7 mouse cellular contexts compared by ENCODE assay signal in genomic region chr6:124829799-124830700, GRCm38 (mm10). TPM values are rescaled to one million over a fixed set of nuclear protein-coding genes. Genes with fewer than 3 reads are reported as not detected.
A peak's percentile ranks its signal among the peaks of the same experiment; 100 is the strongest.
DNase-seq lines count a peak whose midpoint lies in the region; ATAC-seq and TF ChIP-seq lines count a peak whose summit lies in the region.

No protein-coding gene starts in this region.

- ATAC-seq in intestine, postnatal 0 days: peak; percentile 81
- peak; percentile 86 for ATAC-seq in midbrain, embryonic 12.5 days (ENCODE audit: low FRiP score, low read depth)

- under 1% methylated on average over 38 of the region's 38 CpGs for WGBS in intestine, postnatal 0 days
- under 1% methylated on average over 38 of the region's 38 CpGs for WGBS in midbrain, embryonic 12.5 days
- under 1% methylated on average over 38 of the region's 38 CpGs for WGBS in small intestine, adult 2 months

- H3K4me3 ChIP-seq in intestine, postnatal 0 days (ENCODE audit: low read depth, low read length): peak overlapping the region; percentile 68
- peak overlapping the region; percentile 66 for H3K4me3 ChIP-seq in midbrain, embryonic 12.5 days
- peak overlapping the region; percentile 71 for H3K4me3 ChIP-seq in small intestine, adult 2 months (ENCODE audit: low read depth, low read length)

- DNase-seq in adrenal gland, adult 8-10 months: peak; percentile 93
- peak; percentile 90 for DNase-seq in embryo, embryonic 9.5 days (ENCODE audit: extremely low spot score)
- DNase-seq in gastrocnemius, postnatal 4 days (ENCODE audit: low spot score in 2 of 2): peak; percentile 70 to 90
- peak; percentile 93 for DNase-seq in left cerebral cortex, postnatal 4 days

- peak overlapping the region; percentile 83 for H3K4me2 ChIP-seq in intestine, postnatal 0 days (replicated peaks; ENCODE audit: low read depth)
- peak overlapping the region; percentile 80 for H3K4me2 ChIP-seq in midbrain, embryonic 12.5 days (replicated peaks)

- peak overlapping the region; percentile 54 for H3K9ac ChIP-seq in intestine, postnatal 0 days (ENCODE audit: low read depth, low read length)
- H3K9ac ChIP-seq in midbrain, embryonic 12.5 days (replicated peaks): peak overlapping the region; percentile 70

- peak; percentile 15; the same call in 1 of the 2 replicates for TF ChIP-seq POLR2A in small intestine, adult 2 months (IDR thresholded peaks at IDR 0.05; ENCODE audit: low read depth, low read length)

- peaks cover 5% of the 10 kb centered on the region; the same call in 1 of the 2 replicates for H3K4me1 ChIP-seq in intestine, postnatal 0 days (replicated peaks; ENCODE audit: control insufficient read depth, insufficient read depth, low read length)
- H3K4me1 ChIP-seq in midbrain, embryonic 12.5 days: peaks cover 35% of the 10 kb centered on the region
- peaks cover 9% of the 10 kb centered on the region for H3K4me1 ChIP-seq in small intestine, adult 2 months (ENCODE audit: control insufficient read depth, insufficient read depth, insufficient read length, low read length)

- H3K9me3 ChIP-seq in intestine, postnatal 0 days (ENCODE audit: control insufficient read depth): no peaks in the 10 kb centered on the region
- no peaks in the 10 kb centered on the region for H3K9me3 ChIP-seq in midbrain, embryonic 12.5 days

- H3K36me3 ChIP-seq in intestine, postnatal 0 days (ENCODE audit: control insufficient read depth, insufficient read depth): peaks cover 42% of the 10 kb centered on the region
- peaks cover 50% of the 10 kb centered on the region for H3K36me3 ChIP-seq in midbrain, embryonic 12.5 days
- H3K36me3 ChIP-seq in small intestine, adult 2 months (ENCODE audit: control insufficient read depth, insufficient read depth, low read length): peaks cover 9% of the 10 kb centered on the region

- peak overlapping the region; percentile 73 for H3K27ac ChIP-seq in intestine, postnatal 0 days (ENCODE audit: low read depth, low read length)
- peak overlapping the region; percentile 89 for H3K27ac ChIP-seq in midbrain, embryonic 12.5 days (replicated peaks)
- H3K27ac ChIP-seq in small intestine, adult 2 months (ENCODE audit: insufficient read depth, low read depth, low read length): peak overlapping the region; percentile 89

- TF ChIP-seq CTCF in intestine, postnatal 0 days (IDR thresholded peaks at IDR 0.05; ENCODE audit: low read depth): peak; percentile 19; the same call in 1 of the 2 replicates
- 0 out of 2 replicates have a peak, but pooled peaks have one; percentile 17 for TF ChIP-seq CTCF in small intestine, adult 2 months (IDR thresholded peaks at IDR 0.05; ENCODE audit: extremely low read depth, insufficient read length, insufficient replicate concordance, low read depth, low read length)

- intact Hi-C loops in left cerebral cortex, postnatal 4 days (cut with DNase I): no loop called here

- H3K27me3 ChIP-seq in intestine, postnatal 0 days (replicated peaks; ENCODE audit: control insufficient read depth, insufficient read depth, low read length): no peaks in the 10 kb centered on the region
- no peaks in the 10 kb centered on the region for H3K27me3 ChIP-seq in midbrain, embryonic 12.5 days
- H3K27me3 ChIP-seq in small intestine, adult 2 months (ENCODE audit: control insufficient read depth, insufficient read depth, low read length): no peaks in the 10 kb centered on the region

RNA-seq across cellular contexts. Expression of gene Cdca3, which starts 0.7 kb away (rescaled TPM):
- total RNA-seq in adrenal gland, adult 8-10 months (2022): 1 to 10 TPM; 1.9 to 4.4 (median 2.7) TPM
- total RNA-seq in gastrocnemius, postnatal 4 days (2021): 10 to 100 TPM; 27.9 to 28.2 TPM
- polyA plus RNA-seq in intestine, postnatal 0 days (2015; fragmentation: Nextera tagmentation; extraction: Ambion mirVana): 45.4 and 57.4 TPM in 2 replicates
- 10 to 100 TPM in 1 of 2 experiments, 1 to 10 TPM in 1; 6.9 to 10.8 TPM for total RNA-seq in left cerebral cortex, postnatal 4 days (2021)
- 168 and 169 TPM in 2 replicates for polyA plus RNA-seq in midbrain, embryonic 12.5 days (2016; fragmentation: Nextera tagmentation; extraction: Ambion mirVana)
- polyA plus RNA-seq in small intestine, adult 2 months (2012; rRNA removed): 32.2 and 52.9 TPM in 2 replicates

RNA-seq across cellular contexts. Expression of gene Usp5, which starts 0.8 kb away (rescaled TPM):
- total RNA-seq in adrenal gland, adult 8-10 months (2022): 100 to 1,000 TPM; 134 to 158 (median 154) TPM
- 10 to 100 TPM; 81.7 to 85.9 TPM for total RNA-seq in gastrocnemius, postnatal 4 days (2021)
- polyA plus RNA-seq in intestine, postnatal 0 days (2015; fragmentation: Nextera tagmentation; extraction: Ambion mirVana): 44.8 and 45.0 TPM in 2 replicates
- total RNA-seq in left cerebral cortex, postnatal 4 days (2021): 100 to 1,000 TPM; 192 to 202 TPM
- 213 and 214 TPM in 2 replicates for polyA plus RNA-seq in midbrain, embryonic 12.5 days (2016; fragmentation: Nextera tagmentation; extraction: Ambion mirVana)
- polyA plus RNA-seq in small intestine, adult 2 months (2012; rRNA removed): 26.7 and 53.0 TPM in 2 replicates

RNA-seq across cellular contexts. Expression of gene Gnb3, which starts 10.0 kb away (rescaled TPM):
- total RNA-seq in adrenal gland, adult 8-10 months (2022): 10 to 100 TPM in 3 of 4 experiments, 1 to 10 TPM in 1; 8.9 to 18.5 (median 14.5) TPM
- total RNA-seq in gastrocnemius, postnatal 4 days (2021): 10 to 100 TPM; 13.6 to 14.3 TPM
- polyA plus RNA-seq in intestine, postnatal 0 days (2015; fragmentation: Nextera tagmentation; extraction: Ambion mirVana): 0.42 and 0.47 TPM in 2 replicates
- under 1 TPM; 0.32 to 0.46 TPM for total RNA-seq in left cerebral cortex, postnatal 4 days (2021)
- 5.5 TPM in 2 replicates for polyA plus RNA-seq in midbrain, embryonic 12.5 days (2016; fragmentation: Nextera tagmentation; extraction: Ambion mirVana)
- 0.05 and 0.19 TPM in 2 replicates for polyA plus RNA-seq in small intestine, adult 2 months (2012; rRNA removed)

RNA-seq across cellular contexts. Expression of gene Tpi1, which starts 16.0 kb away (rescaled TPM):
- 100 to 1,000 TPM; 448 to 531 (median 475) TPM for total RNA-seq in adrenal gland, adult 8-10 months (2022)
- 1,000 to 10,000 TPM; 2,059 to 2,144 TPM for total RNA-seq in gastrocnemius, postnatal 4 days (2021)
- polyA plus RNA-seq in intestine, postnatal 0 days (2015; fragmentation: Nextera tagmentation; extraction: Ambion mirVana): 489 and 537 TPM in 2 replicates
- total RNA-seq in left cerebral cortex, postnatal 4 days (2021): 100 to 1,000 TPM; 275 to 296 TPM
- polyA plus RNA-seq in midbrain, embryonic 12.5 days (2016; fragmentation: Nextera tagmentation; extraction: Ambion mirVana): 423 and 428 TPM in 2 replicates
- 420 and 801 TPM in 2 replicates for polyA plus RNA-seq in small intestine, adult 2 months (2012; rRNA removed)

RNA-seq across cellular contexts. Expression of gene Spsb2, which starts 21.6 kb away (rescaled TPM):
- 10 to 100 TPM; 27.0 to 37.4 (median 33.6) TPM for total RNA-seq in adrenal gland, adult 8-10 months (2022)
- total RNA-seq in gastrocnemius, postnatal 4 days (2021): 10 to 100 TPM; 10.5 to 11.7 TPM
- 57.7 and 69.5 TPM in 2 replicates for polyA plus RNA-seq in intestine, postnatal 0 days (2015; fragmentation: Nextera tagmentation; extraction: Ambion mirVana)
- 1 to 10 TPM; 4.1 TPM for total RNA-seq in left cerebral cortex, postnatal 4 days (2021)
- 8.1 and 8.6 TPM in 2 replicates for polyA plus RNA-seq in midbrain, embryonic 12.5 days (2016; fragmentation: Nextera tagmentation; extraction: Ambion mirVana)
- polyA plus RNA-seq in small intestine, adult 2 months (2012; rRNA removed): 16.6 and 38.8 TPM in 2 replicates

Comparison
In these comparisons a context has a peak if more than half of its experiments do, and no peak if none do; other contexts are left out.
1. Peak in every context shown above with its lines: DNase-seq, ATAC-seq, H3K4me3 ChIP-seq and H3K27ac ChIP-seq.
2. RNA of gene Gnb3, which starts 10.0 kb away (total RNA-seq): 8.9 to 18.5 TPM in adrenal gland, adult 8-10 months and 13.6 to 14.3 TPM in gastrocnemius, postnatal 4 days; 0.32 to 0.46 TPM in left cerebral cortex, postnatal 4 days; every median in the first group is over 4 times any median in the second.